Mouse (Mus musculus) gastrocnemius, postnatal 14 days (tissue): ENCODE results near the gene Ocm. TPM values are rescaled to one million over a fixed set of nuclear protein-coding genes. Genes with fewer than 3 reads are reported as not detected.

ENCODE experiments used
- total RNA-seq, 2 experiments: library from RNA; stranded (reverse); gene quantifications; 2 replicates each; pipeline ENCODE4 v1.2.3; 2021

The Ocm gene
- total RNA-seq, 2 experiments from 2014 or later = not detected

Other genes starting within 250 kb of the Ocm start
- gene Eif2ak1, start 208.9 kb downstream of the Ocm start, total RNA-seq = 10 to 100 TPM; 20.0 to 21.3 TPM
- not detected for gene Ankrd61, start 129.0 kb downstream of the Ocm start, total RNA-seq
- 100 to 1,000 TPM in 1 of 2 experiments, 10 to 100 TPM in 1; 99.6 to 114 TPM for gene Aimp2, start 116.8 kb downstream of the Ocm start, total RNA-seq
- gene Pms2, start 116.7 kb downstream of the Ocm start, total RNA-seq = 1 to 10 TPM; 4.2 to 5.5 TPM
- not detected for gene Gm42421, start 98.5 kb downstream of the Ocm start, total RNA-seq
- gene Rsph10b, start 93.6 kb downstream of the Ocm start, total RNA-seq = under 1 TPM; 0.25 to 0.84 TPM
- gene Ccz1, start 11.8 kb downstream of the Ocm start, total RNA-seq = 10 to 100 TPM; 28.2 to 30.0 TPM
- gene Lmtk2, start 73.8 kb upstream of the Ocm start, total RNA-seq = 10 to 100 TPM; 12.2 to 12.5 TPM
- not detected for gene Bhlha15, start 163.6 kb upstream of the Ocm start, total RNA-seq
- 10 to 100 TPM; 13.9 to 17.8 TPM for gene Tecpr1, start 196.9 kb upstream of the Ocm start, total RNA-seq
- 10 to 100 TPM; 39.1 to 39.7 TPM for gene Bri3, start 217.8 kb upstream of the Ocm start, total RNA-seq